Mouse (Mus musculus) layer of hippocampus, adult 11-12 months (tissue): ENCODE data around the gene Tubgcp4.

ENCODE experiments used
- DNase-seq: peaks from one replicate; pipeline ENCODE4 v3.0.0; 2022; ENCODE audit warnings: low spot score

The Tubgcp4 gene

GRCm38 (mm10) chr2:121204276-121204675, 33.8 kb downstream of the Tubgcp4 start:
- no peak for DNase-seq

- DNase-seq = no peak
Observed at GRCm38 (mm10) chr2:121206541-121206940, 36.1 kb downstream of the Tubgcp4 start.

GRCm38 (mm10) chr2:121214491-121214890, 44.0 kb downstream of the Tubgcp4 start:
- DNase-seq = no peak

- DNase-seq = no peak
Observed at GRCm38 (mm10) chr2:121219177-121219576, 48.7 kb downstream of the Tubgcp4 start.

GRCm38 (mm10) chr2:121219994-121220393, 49.5 kb downstream of the Tubgcp4 start:
- no peak for DNase-seq

- peak; percentile 61 for DNase-seq
Observed at GRCm38 (mm10) chr2:121223010-121223409, 52.6 kb downstream of the Tubgcp4 start.

GRCm38 (mm10) chr2:121228135-121228534, 57.7 kb downstream of the Tubgcp4 start:
- no peak for DNase-seq

- no peak for DNase-seq
Observed at GRCm38 (mm10) chr2:121235460-121236072, 65.1 kb downstream of the Tubgcp4 start.

GRCm38 (mm10) chr2:121239426-121239825, 69.0 kb downstream of the Tubgcp4 start:
- DNase-seq = peak; percentile 14

GRCm38 (mm10) chr2:121244099-121244498, 73.6 kb downstream of the Tubgcp4 start:
- peak; percentile 36 for DNase-seq
